Mouse (Mus musculus): ENCODE measurements at regions not wholly inside any gene's neighbourhood (a gene's known extent, or its start where the extent isn't known, plus 50 kb on each side); places are given as distances from the start of the nearest gene placed in this dataset.
"Not testable (repeated sequence)": the region's sequence is repeated elsewhere in the genome, so short reads cannot be mapped to it uniquely, and the experiment has no call there.

DNA sequence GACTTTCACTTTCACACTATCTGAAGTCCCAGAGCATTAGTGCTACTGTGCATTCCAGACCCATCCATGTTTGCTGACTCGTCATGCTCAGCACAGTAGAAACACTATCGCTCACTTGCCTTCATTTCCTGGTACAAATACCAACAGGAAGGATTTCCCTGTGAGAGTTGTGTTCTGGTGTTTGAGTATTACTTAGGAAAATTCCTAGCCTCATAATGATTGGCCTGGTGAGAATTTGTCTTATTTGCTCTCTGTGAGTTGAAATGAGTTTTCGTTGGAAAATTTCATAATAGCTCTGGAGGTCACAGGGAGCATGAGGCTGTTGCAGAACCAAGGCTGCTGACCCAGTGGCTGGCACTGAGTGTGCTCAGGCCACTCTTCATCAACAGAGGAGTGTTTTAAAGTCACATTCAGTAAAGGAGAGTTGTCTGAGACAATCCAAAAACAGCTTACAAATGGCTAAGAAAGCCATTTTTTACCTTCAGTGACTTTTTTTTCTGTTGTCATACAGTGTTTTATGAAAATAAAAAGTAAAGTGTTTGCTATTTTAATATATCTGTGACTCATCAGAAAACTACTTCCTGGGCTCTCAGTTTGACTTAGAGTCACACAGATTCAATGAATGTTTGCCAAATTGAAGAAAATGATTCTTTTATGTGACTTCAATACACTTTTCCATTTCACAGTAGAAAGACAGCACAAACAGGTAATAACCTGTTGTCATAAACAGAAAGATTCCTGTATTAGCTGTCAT, 64.4 kb upstream of the Zcchc2 start:
- no peak for ATAC-seq (ENCODE audit: low FRiP score)

DNA sequence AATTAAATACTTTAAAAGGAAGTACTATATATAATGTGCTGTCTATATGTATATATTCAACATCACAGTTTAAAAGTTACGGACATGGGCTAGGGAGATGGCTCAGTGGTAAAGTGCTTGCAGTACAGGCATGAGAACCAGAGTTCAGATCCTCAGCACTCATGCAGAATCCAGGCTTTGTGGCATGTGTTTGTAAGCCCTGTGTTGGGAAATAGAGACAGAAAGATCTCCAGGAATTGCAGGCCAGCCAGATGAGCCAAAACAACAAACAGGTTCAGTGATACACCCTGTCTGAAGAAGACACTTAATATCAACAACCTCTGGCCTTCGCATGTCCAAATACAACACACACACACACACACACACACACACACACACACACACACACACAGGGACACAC, 63.3 kb upstream of the Zcchc2 start:
- no peaks in the 10 kb centered on the region for H3K36me3 ChIP-seq
- H3K27ac ChIP-seq, result no peak overlapping the region
- H3K4me1 ChIP-seq (replicated peaks), result no peaks in the 10 kb centered on the region
- WGBS, result 92% methylated on average over 2 of the region's 2 CpGs
- no peak overlapping the region for H3K9ac ChIP-seq
- no peaks in the 10 kb centered on the region for H3K27me3 ChIP-seq
- no peak overlapping the region for H3K4me3 ChIP-seq
- H3K9me3 ChIP-seq, result no peaks in the 10 kb centered on the region
- no peak for ATAC-seq (ENCODE audit: low FRiP score)
- no peak overlapping the region for H3K4me2 ChIP-seq

More for the DNA sequence above, 64.4 kb upstream of the Zcchc2 start:
- H3K4me1 ChIP-seq (replicated peaks), result no peaks in the 10 kb centered on the region
- H3K4me2 ChIP-seq, result no peak overlapping the region
- no peak overlapping the region for H3K9ac ChIP-seq
- no peaks in the 10 kb centered on the region for H3K36me3 ChIP-seq
- 86% methylated on average over 3 of the region's 3 CpGs for WGBS
- no peaks in the 10 kb centered on the region for H3K27me3 ChIP-seq
- no peak overlapping the region for H3K27ac ChIP-seq
- H3K9me3 ChIP-seq, result no peaks in the 10 kb centered on the region
- no peak overlapping the region for H3K4me3 ChIP-seq

DNA sequence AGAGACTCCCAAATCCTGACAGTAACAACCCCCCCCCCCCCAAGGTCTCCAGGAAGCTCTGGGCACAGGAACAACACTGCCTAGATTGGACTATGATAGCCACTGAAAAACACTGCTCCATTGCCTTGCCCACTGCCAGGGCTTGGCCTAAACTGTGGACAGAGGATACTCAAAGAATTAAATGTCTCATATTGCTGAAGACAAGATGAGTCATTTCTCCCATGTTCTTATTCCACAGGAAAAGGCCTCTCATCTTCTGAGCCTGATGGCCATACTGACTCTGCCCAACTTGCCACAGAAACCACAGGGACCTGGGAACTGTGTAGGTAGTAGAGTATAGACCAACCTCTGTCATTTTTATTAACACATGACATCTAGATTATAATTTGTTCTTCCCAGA, 59.4 kb upstream of the Zcchc2 start:
- Histone ChIP-seq H3K4me3 (no peak overlapping the region), H3K4me1 (replicated peaks) (no peaks in the 10 kb centered on the region), H3K4me2 (no peak overlapping the region), H3K9ac (no peak overlapping the region), H3K27ac (no peak overlapping the region), H3K27me3 (no peaks in the 10 kb centered on the region), H3K9me3 (no peaks in the 10 kb centered on the region), H3K36me3 (no peaks in the 10 kb centered on the region)
- ATAC-seq (ENCODE audit: low FRiP score), result no peak

DNA sequence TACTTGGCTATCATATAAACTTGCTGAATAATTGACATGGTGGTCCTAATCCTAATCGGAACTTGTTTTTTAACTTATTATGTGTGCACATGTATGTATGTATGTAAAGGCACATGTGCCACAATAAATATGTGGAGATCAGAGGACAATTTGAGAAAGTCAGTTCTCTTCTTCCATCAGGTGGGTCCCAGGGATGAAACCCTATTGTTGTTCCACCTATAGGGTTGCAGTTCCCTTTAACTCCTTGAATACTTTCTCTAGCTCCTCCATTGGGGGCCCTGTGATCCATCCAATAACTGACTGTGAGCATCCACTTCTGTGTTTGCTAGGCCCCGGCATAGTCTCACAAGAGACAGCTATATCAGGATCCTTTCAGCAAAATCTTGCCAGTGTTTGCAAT, 56.0 kb upstream of the Zcchc2 start:
- ATAC-seq (ENCODE audit: low FRiP score); H3K4me1 ChIP-seq (replicated peaks); H3K27ac ChIP-seq; H3K36me3 ChIP-seq; H3K4me2 ChIP-seq; H3K4me3 ChIP-seq; H3K9me3 ChIP-seq; H3K9ac ChIP-seq; H3K27me3 ChIP-seq: not testable (repeated sequence)
- WGBS, result 100% methylated on average over 2 of the region's 2 CpGs

Measured in hindbrain, embryonic 13.5 days (tissue).